Mouse (Mus musculus) stomach, postnatal 0 days (tissue): ENCODE results near the gene Mast2.
A peak's percentile ranks its signal among the peaks of the same experiment; 100 is the strongest.

Experiments used
- CTCF ChIP-seq: IDR thresholded peaks from 2 replicates; pipeline ENCODE4 v1.5.1; 2016; ENCODE audit warnings: antibody characterized with exemption, low read depth, mild to moderate bottlenecking, moderate library complexity
- EP300 ChIP-seq: optimal IDR thresholded peaks from 2 replicates; pipeline ENCODE3; 2016; ENCODE audit warnings: antibody characterized with exemption

DNA sequence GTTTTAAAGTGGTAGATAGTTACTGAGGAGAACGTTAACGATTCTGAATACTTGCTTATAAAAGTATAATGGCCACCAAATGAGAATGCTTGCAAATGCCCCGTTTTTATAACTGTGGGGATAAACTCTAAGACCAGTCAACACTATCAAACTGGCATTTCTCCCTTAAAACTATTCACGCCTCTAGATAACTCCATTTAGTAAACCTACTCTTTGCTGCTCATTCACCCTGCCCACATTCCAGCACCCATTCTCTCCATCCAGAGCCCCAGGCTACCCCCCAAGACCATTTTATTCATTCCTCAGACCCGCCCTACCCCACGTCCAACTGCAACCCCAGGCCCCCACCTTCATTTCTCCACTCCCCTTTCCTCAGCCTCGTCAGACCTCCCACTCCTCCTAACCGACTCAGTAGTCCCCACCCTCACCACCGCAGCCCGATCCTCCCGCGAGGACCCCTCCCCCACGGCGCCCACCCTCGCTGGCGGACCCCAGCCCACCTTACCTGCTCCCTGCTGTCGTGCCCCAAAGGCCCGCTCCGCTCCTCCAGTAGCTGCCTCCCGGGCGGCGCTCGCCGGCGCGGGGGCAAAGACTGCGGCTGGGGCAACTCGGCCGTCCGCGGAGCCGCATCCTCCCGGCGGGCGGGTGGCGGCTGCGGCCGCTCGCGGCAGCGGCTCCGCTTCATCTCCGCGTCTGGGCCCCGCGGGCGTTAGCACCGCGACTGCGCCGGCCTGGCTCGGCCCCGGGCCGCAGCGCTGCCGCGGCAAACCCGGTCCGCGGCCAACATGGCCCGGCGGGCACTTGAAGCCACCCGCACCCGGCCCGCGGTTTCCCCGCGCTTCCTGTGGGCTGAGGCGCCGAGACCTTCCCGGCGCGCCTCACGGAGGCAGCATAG lies 505 bp downstream of the Mast2 start:
- TF ChIP-seq CTCF (peak; percentile 25; the same call in 1 of the 2 replicates), EP300 (no peak)
